Mouse (Mus musculus): ENCODE results near the gene Stxbp6. TPM values are rescaled to one million over a fixed set of nuclear protein-coding genes. Genes with fewer than 3 reads are reported as not detected.
A peak's percentile ranks its signal among the peaks of the same experiment; 100 is the strongest.
"Not testable (repeated sequence)": the region's sequence is repeated elsewhere in the genome, so short reads cannot be mapped to it uniquely, and the experiment has no call there.

Stxbp6 gene
- 0.67 and 5.4 TPM in 2 replicates for polyA plus RNA-seq (2012; ENCODE audit: insufficient read depth, low replicate concordance)

DNA sequence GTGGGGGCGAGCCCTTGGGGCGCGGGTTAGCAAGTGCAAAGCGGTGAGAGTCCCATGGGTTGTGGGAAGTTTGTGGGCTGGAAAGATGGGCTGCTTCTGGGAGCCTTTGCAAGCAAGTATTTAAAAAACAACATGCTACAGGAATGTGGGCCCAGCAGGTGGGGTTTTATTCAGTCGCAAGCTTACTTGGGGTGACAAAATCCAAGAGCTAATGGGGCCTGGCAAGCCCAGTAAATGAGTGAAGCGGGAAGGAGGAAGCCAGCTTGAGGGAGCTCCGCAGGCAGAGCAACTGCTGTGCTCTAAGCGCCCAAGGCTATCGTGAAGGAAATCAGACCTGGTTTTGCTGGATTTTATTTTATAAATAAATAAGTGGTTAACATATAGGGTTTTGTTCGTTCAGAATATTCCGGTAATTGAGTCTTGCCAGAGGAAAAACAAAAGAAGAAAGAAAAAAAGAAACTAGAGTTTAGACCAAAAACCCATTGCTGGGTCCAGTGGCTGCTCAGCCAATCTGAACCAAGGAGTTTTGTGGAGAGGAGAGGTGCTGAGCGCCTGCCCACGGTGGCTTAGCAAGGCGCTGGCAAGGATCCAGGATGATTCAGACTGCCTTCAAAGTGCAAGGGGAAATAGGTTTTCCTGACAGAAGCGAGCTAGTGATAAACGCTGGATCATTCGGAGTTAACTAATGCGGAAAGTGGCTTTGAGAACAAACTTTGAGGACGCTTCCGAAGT is at the start of gene Stxbp6:
Gene Stxbp6, minus strand, starts transcription at position 99 of the 732 bp plus-strand sequence.
- no peak for TF ChIP-seq FLI1 (IDR thresholded peaks at IDR 0.05; ENCODE audit: low read length)
- TF ChIP-seq GATA1 (IDR thresholded peaks at IDR 0.05; ENCODE audit: borderline replicate concordance, low read length), result no peak
- no peaks in the 10 kb centered on the region for H3K36me3 ChIP-seq (replicated peaks; ENCODE audit: low read length)
- H3K4me3 ChIP-seq (replicated peaks), result peak within 1 kb of the TSS; percentile 95
- peaks cover 7% of the 10 kb centered on the region; the same call in 1 of the 2 replicates for H3K9me3 ChIP-seq
- peaks cover 35% of the 10 kb centered on the region for H3K4me1 ChIP-seq
- H3K27me3 ChIP-seq (replicated peaks), result peaks cover 41% of the 10 kb centered on the region

- not testable (repeated sequence) for H3K36me3 ChIP-seq (replicated peaks; ENCODE audit: low read length); H3K9me3 ChIP-seq; H3K27me3 ChIP-seq (replicated peaks); H3K4me3 ChIP-seq (replicated peaks)
- peaks cover 28% of the 10 kb centered on the region for H3K4me1 ChIP-seq
Measured at GRCm38 (mm10) chr12:45102954-45103353, 28.4 kb upstream of the Stxbp6 start.

- H3K4me3 ChIP-seq (replicated peaks), result no peak overlapping the region
- no peaks in the 10 kb centered on the region for H3K4me1 ChIP-seq
- H3K36me3 ChIP-seq (replicated peaks; ENCODE audit: low read length), result no peaks in the 10 kb centered on the region
- no peaks in the 10 kb centered on the region for H3K27me3 ChIP-seq (replicated peaks)
- no peak for TF ChIP-seq FLI1 (IDR thresholded peaks at IDR 0.05; ENCODE audit: low read length)
- no peak for TF ChIP-seq GATA1 (IDR thresholded peaks at IDR 0.05; ENCODE audit: borderline replicate concordance, low read length)
- H3K9me3 ChIP-seq, result peaks cover 4% of the 10 kb centered on the region; the same call in 1 of the 2 replicates
Measured at GRCm38 (mm10) chr12:45093732-45094131, 19.2 kb upstream of the Stxbp6 start.

- no peak for TF ChIP-seq FLI1 (IDR thresholded peaks at IDR 0.05; ENCODE audit: low read length)
- no peak for TF ChIP-seq GATA1 (IDR thresholded peaks at IDR 0.05; ENCODE audit: borderline replicate concordance, low read length)
Measured at GRCm38 (mm10) chr12:45092444-45092843, 17.9 kb upstream of the Stxbp6 start.

DNA sequence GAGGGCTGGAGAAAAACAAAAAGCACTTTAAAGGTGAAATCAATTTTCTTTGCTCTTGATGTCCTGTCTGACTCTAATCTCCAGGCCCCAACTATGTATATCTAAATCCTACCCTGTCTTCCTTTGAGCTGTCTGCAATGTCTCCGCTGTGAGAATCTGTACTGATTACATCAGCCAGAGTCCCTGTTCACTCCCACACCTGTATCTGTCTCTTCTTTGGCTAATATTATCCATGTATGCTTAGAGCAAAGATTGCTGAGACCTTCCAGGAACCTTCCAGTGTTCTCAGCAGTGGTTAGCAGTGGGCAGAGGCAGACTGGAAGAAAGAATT is 8.6 kb upstream of the Stxbp6 start:
- H3K4me1 ChIP-seq, result peaks cover 8% of the 10 kb centered on the region
- H3K27me3 ChIP-seq (replicated peaks), result no peaks in the 10 kb centered on the region
- no peak overlapping the region for H3K4me3 ChIP-seq (replicated peaks)
- TF ChIP-seq FLI1 (IDR thresholded peaks at IDR 0.05; ENCODE audit: low read length) (no peak), GATA1 (IDR thresholded peaks at IDR 0.05; ENCODE audit: borderline replicate concordance, low read length) (no peak)
- no peaks in the 10 kb centered on the region for H3K9me3 ChIP-seq
- H3K36me3 ChIP-seq (replicated peaks; ENCODE audit: low read length), result no peaks in the 10 kb centered on the region

More at GRCm38 (mm10) chr12:45092444-45092843, 17.9 kb upstream of the Stxbp6 start:
- H3K4me1 ChIP-seq, result no peaks in the 10 kb centered on the region
- H3K36me3 ChIP-seq (replicated peaks; ENCODE audit: low read length), result no peaks in the 10 kb centered on the region
- no peaks in the 10 kb centered on the region for H3K27me3 ChIP-seq (replicated peaks)
- no peak overlapping the region for H3K4me3 ChIP-seq (replicated peaks)
- H3K9me3 ChIP-seq, result peaks cover 4% of the 10 kb centered on the region; the same call in 1 of the 2 replicates

- Histone ChIP-seq H3K9me3 (no peaks in the 10 kb centered on the region), H3K27me3 (replicated peaks) (no peaks in the 10 kb centered on the region), H3K36me3 (replicated peaks; ENCODE audit: low read length) (no peaks in the 10 kb centered on the region), H3K4me3 (replicated peaks) (no peak overlapping the region), H3K4me1 (peaks cover 8% of the 10 kb centered on the region)
- no peak for TF ChIP-seq GATA1 (IDR thresholded peaks at IDR 0.05; ENCODE audit: borderline replicate concordance, low read length)
- TF ChIP-seq FLI1 (IDR thresholded peaks at IDR 0.05; ENCODE audit: low read length), result no peak
Measured at GRCm38 (mm10) chr12:45082379-45083144, 8.1 kb upstream of the Stxbp6 start.

GRCm38 (mm10) chr12:45081617-45082016 is 7.1 kb upstream of the Stxbp6 start:
- Histone ChIP-seq H3K27me3 (replicated peaks) (no peaks in the 10 kb centered on the region), H3K9me3 (no peaks in the 10 kb centered on the region), H3K4me3 (replicated peaks) (no peak overlapping the region), H3K4me1 (peaks cover 8% of the 10 kb centered on the region), H3K36me3 (replicated peaks; ENCODE audit: low read length) (no peaks in the 10 kb centered on the region)
- TF ChIP-seq FLI1 (IDR thresholded peaks at IDR 0.05; ENCODE audit: low read length) (no peak), GATA1 (IDR thresholded peaks at IDR 0.05; ENCODE audit: borderline replicate concordance, low read length) (no peak)

DNA sequence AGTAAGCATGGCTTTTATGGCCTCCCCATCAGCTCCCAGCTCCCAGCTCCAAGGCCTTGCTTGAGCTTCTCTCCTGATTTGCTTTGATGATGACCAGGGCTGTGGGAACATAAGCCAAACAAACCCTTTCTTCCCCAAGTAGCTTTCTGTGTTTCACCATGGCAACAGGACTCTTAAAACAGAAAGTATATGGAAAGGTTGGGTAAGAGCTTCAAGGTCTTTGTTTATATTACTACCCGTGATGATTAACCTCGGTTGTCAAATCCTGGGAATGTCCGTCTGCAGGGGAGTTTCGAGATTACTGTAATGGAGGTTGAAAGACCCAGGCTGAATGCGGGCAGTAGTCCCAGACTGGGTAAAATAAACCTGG is 6.2 kb upstream of the Stxbp6 start:
- Histone ChIP-seq H3K27me3 (replicated peaks) (no peaks in the 10 kb centered on the region), H3K36me3 (replicated peaks; ENCODE audit: low read length) (no peaks in the 10 kb centered on the region)
- TF ChIP-seq GATA1 (IDR thresholded peaks at IDR 0.05; ENCODE audit: borderline replicate concordance, low read length), result no peak
- no peak for TF ChIP-seq FLI1 (IDR thresholded peaks at IDR 0.05; ENCODE audit: low read length)

GRCm38 (mm10) chr12:45080036-45080752 is 5.7 kb upstream of the Stxbp6 start:
- Histone ChIP-seq H3K27me3 (replicated peaks) (peaks cover 2% of the 10 kb centered on the region), H3K4me3 (replicated peaks) (no peak overlapping the region), H3K4me1 (peaks cover 12% of the 10 kb centered on the region), H3K9me3 (no peaks in the 10 kb centered on the region), H3K36me3 (replicated peaks; ENCODE audit: low read length) (no peaks in the 10 kb centered on the region)
- TF ChIP-seq FLI1 (IDR thresholded peaks at IDR 0.05; ENCODE audit: low read length) (no peak), GATA1 (IDR thresholded peaks at IDR 0.05; ENCODE audit: borderline replicate concordance, low read length) (no peak)

More for the DNA sequence above, 6.2 kb upstream of the Stxbp6 start:
- Histone ChIP-seq H3K4me3 (replicated peaks) (no peak overlapping the region), H3K9me3 (no peaks in the 10 kb centered on the region), H3K4me1 (peaks cover 9% of the 10 kb centered on the region)
